Mouse (Mus musculus): ENCODE data around the gene Gm6525. TPM values are rescaled to one million over a fixed set of nuclear protein-coding genes. Genes with fewer than 3 reads are reported as not detected.

Gene Gm6525
- polyA plus RNA-seq, 1 experiment from 2014 or later = 0.28 TPM

- H3K36me3 ChIP-seq (replicated peaks) = no peaks in the 10 kb centered on the region
- H3K27ac ChIP-seq (replicated peaks) = no peak overlapping the region
- no peak overlapping the region for H3K4me3 ChIP-seq (replicated peaks)
- H3K9me3 ChIP-seq (replicated peaks) = no peaks in the 10 kb centered on the region
- no peak for ATAC-seq (ENCODE audit: insufficient read depth)
- H3K27me3 ChIP-seq = peaks cover 24% of the 10 kb centered on the region
- WGBS (ENCODE audit: insufficient replicate concordance) = 64% methylated on average over 9 of the region's 9 CpGs
- 0 out of 2 replicates have a peak, but pooled peaks cover 5% of the 10 kb centered on the region for H3K4me1 ChIP-seq (replicated peaks)
- no peak overlapping the region for H3K4me2 ChIP-seq
- no peak overlapping the region for H3K9ac ChIP-seq
Observed at GRCm38 (mm10) chr3:84215253-84215652, 41.3 kb downstream of the Gm6525 start.

- Histone ChIP-seq H3K4me2 (no peak overlapping the region), H3K9me3 (replicated peaks) (no peaks in the 10 kb centered on the region), H3K27ac (replicated peaks) (no peak overlapping the region), H3K27me3 (peaks cover 30% of the 10 kb centered on the region), H3K4me1 (replicated peaks) (peaks cover 6% of the 10 kb centered on the region; the same call in 1 of the 2 replicates), H3K9ac (no peak overlapping the region), H3K4me3 (replicated peaks) (no peak overlapping the region), H3K36me3 (replicated peaks) (no peaks in the 10 kb centered on the region)
- 66% methylated on average over 15 of the region's 15 CpGs for WGBS (ENCODE audit: insufficient replicate concordance)
- no peak for ATAC-seq (ENCODE audit: insufficient read depth)
Observed at GRCm38 (mm10) chr3:84215743-84216360, 41.9 kb downstream of the Gm6525 start.

GRCm38 (mm10) chr3:84217118-84217960, 43.4 kb downstream of the Gm6525 start:
- Histone ChIP-seq H3K27ac (replicated peaks) (no peak overlapping the region), H3K9ac (no peak overlapping the region), H3K27me3 (peaks cover 44% of the 10 kb centered on the region), H3K36me3 (replicated peaks) (no peaks in the 10 kb centered on the region), H3K4me2 (no peak overlapping the region), H3K9me3 (replicated peaks) (no peaks in the 10 kb centered on the region), H3K4me1 (replicated peaks) (peaks cover 8% of the 10 kb centered on the region; the same call in 1 of the 2 replicates), H3K4me3 (replicated peaks) (no peak overlapping the region)
- 70% methylated on average over 12 of the region's 12 CpGs for WGBS (ENCODE audit: insufficient replicate concordance)
- no peak for ATAC-seq (ENCODE audit: insufficient read depth)

GRCm38 (mm10) chr3:84217961-84218351, 44.1 kb downstream of the Gm6525 start:
- no peak overlapping the region for H3K4me2 ChIP-seq
- WGBS (ENCODE audit: insufficient replicate concordance) = 51% methylated on average over 4 of the region's 4 CpGs

GRCm38 (mm10) chr3:84218498-84218897, 44.6 kb downstream of the Gm6525 start:
- peaks cover 8% of the 10 kb centered on the region; the same call in 1 of the 2 replicates for H3K4me1 ChIP-seq (replicated peaks)
- no peak overlapping the region for H3K9ac ChIP-seq
- no peak overlapping the region for H3K4me2 ChIP-seq
- H3K36me3 ChIP-seq (replicated peaks) = no peaks in the 10 kb centered on the region
- H3K9me3 ChIP-seq (replicated peaks) = no peaks in the 10 kb centered on the region
- no peak overlapping the region for H3K27ac ChIP-seq (replicated peaks)
- peaks cover 52% of the 10 kb centered on the region for H3K27me3 ChIP-seq
- ATAC-seq (ENCODE audit: insufficient read depth) = no peak
- WGBS (ENCODE audit: insufficient replicate concordance) = 62% methylated on average over 2 of the region's 2 CpGs
- H3K4me3 ChIP-seq (replicated peaks) = no peak overlapping the region

More at GRCm38 (mm10) chr3:84217961-84218351, 44.1 kb downstream of the Gm6525 start:
- Histone ChIP-seq H3K9ac (no peak overlapping the region), H3K27me3 (peaks cover 47% of the 10 kb centered on the region), H3K36me3 (replicated peaks) (no peaks in the 10 kb centered on the region), H3K27ac (replicated peaks) (no peak overlapping the region), H3K9me3 (replicated peaks) (no peaks in the 10 kb centered on the region), H3K4me3 (replicated peaks) (no peak overlapping the region), H3K4me1 (replicated peaks) (peaks cover 8% of the 10 kb centered on the region; the same call in 1 of the 2 replicates)
- ATAC-seq (ENCODE audit: insufficient read depth) = no peak

GRCm38 (mm10) chr3:84219166-84219710, 45.3 kb downstream of the Gm6525 start:
- 28% methylated on average over 2 of the region's 2 CpGs for WGBS (ENCODE audit: insufficient replicate concordance)
- Histone ChIP-seq H3K27ac (replicated peaks) (no peak overlapping the region), H3K9me3 (replicated peaks) (no peaks in the 10 kb centered on the region), H3K9ac (no peak overlapping the region), H3K4me1 (replicated peaks) (peaks cover 8% of the 10 kb centered on the region; the same call in 1 of the 2 replicates), H3K4me3 (replicated peaks) (no peak overlapping the region), H3K4me2 (no peak overlapping the region), H3K27me3 (peaks cover 54% of the 10 kb centered on the region), H3K36me3 (replicated peaks) (no peaks in the 10 kb centered on the region)
- ATAC-seq (ENCODE audit: insufficient read depth) = no peak

- H3K36me3 ChIP-seq (replicated peaks) = no peaks in the 10 kb centered on the region
- H3K9me3 ChIP-seq (replicated peaks) = no peaks in the 10 kb centered on the region
- peaks cover 3% of the 10 kb centered on the region; the same call in 1 of the 2 replicates for H3K4me1 ChIP-seq (replicated peaks)
- H3K9ac ChIP-seq = no peak overlapping the region
- no peak for ATAC-seq (ENCODE audit: insufficient read depth)
- peaks cover 54% of the 10 kb centered on the region for H3K27me3 ChIP-seq
- 12% methylated on average over 9 of the region's 9 CpGs for WGBS (ENCODE audit: insufficient replicate concordance)
- no peak overlapping the region for H3K27ac ChIP-seq (replicated peaks)
- H3K4me2 ChIP-seq = no peak overlapping the region
- H3K4me3 ChIP-seq (replicated peaks) = no peak overlapping the region
Observed at GRCm38 (mm10) chr3:84219720-84220273, 45.9 kb downstream of the Gm6525 start.

- peak overlapping the region; percentile 41 for H3K4me2 ChIP-seq
- peaks cover 54% of the 10 kb centered on the region for H3K27me3 ChIP-seq
- no peaks in the 10 kb centered on the region for H3K36me3 ChIP-seq (replicated peaks)
- ATAC-seq (ENCODE audit: insufficient read depth) = no peak
- peaks cover 3% of the 10 kb centered on the region; the same call in 1 of the 2 replicates for H3K4me1 ChIP-seq (replicated peaks)
- H3K27ac ChIP-seq (replicated peaks) = no peak overlapping the region
- 0 out of 2 replicates have a peak overlapping the region, but pooled peaks have one; percentile 5 for H3K4me3 ChIP-seq (replicated peaks)
- WGBS (ENCODE audit: insufficient replicate concordance) = 3% methylated on average over 9 of the region's 9 CpGs
- no peak overlapping the region for H3K9ac ChIP-seq
- H3K9me3 ChIP-seq (replicated peaks) = no peaks in the 10 kb centered on the region
Observed at GRCm38 (mm10) chr3:84220326-84220725, 46.4 kb downstream of the Gm6525 start.

GRCm38 (mm10) chr3:84220748-84221147, 46.8 kb downstream of the Gm6525 start:
- peak overlapping the region; percentile 41 for H3K4me2 ChIP-seq
- peaks cover 54% of the 10 kb centered on the region for H3K27me3 ChIP-seq
- no peak overlapping the region for H3K27ac ChIP-seq (replicated peaks)
- peak overlapping the region; percentile 5; the same call in 1 of the 2 replicates for H3K4me3 ChIP-seq (replicated peaks)
- WGBS (ENCODE audit: insufficient replicate concordance) = 2% methylated on average over 11 of the region's 11 CpGs
- H3K9me3 ChIP-seq (replicated peaks) = no peaks in the 10 kb centered on the region
- no peak for ATAC-seq (ENCODE audit: insufficient read depth)
- no peak overlapping the region for H3K9ac ChIP-seq
- peaks cover 3% of the 10 kb centered on the region; the same call in 1 of the 2 replicates for H3K4me1 ChIP-seq (replicated peaks)
- no peaks in the 10 kb centered on the region for H3K36me3 ChIP-seq (replicated peaks)
